11 mouse cellular contexts compared by ENCODE assay signal in the genomic region with DNA sequence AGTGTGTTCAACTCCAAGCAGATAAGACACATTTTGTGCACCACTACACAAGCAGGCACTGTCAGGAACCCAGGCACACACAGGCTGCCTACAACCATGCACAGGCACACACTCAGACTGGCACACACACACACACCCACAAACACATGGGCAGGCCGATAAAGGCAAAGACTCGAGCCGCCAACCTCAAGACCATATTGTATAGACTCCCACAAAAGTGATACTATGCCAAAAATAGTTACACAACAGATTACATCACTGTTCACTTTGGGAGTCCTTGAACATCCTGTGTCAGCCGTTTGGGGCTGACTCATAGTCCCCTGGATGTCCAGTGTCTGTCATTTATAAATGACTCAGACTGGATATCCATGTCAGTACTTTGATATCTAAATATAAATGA.
DNase-seq lines count a peak whose midpoint lies in the region; ATAC-seq and TF ChIP-seq lines count a peak whose summit lies in the region.
"Had no signal": no experiment of that assay in that cellular context is flagged by ENCODE, and none has a peak within 500 bp of the region (broad histone marks: within the 10 kb centered on the region; RNA-seq: fewer than 3 reads in every experiment).

No protein-coding gene starts in this region.

- no peaks in the 10 kb centered on the region for H3K36me3 ChIP-seq in MEL (ENCODE audit: control insufficient read depth in 1 of 2, insufficient read depth in 2 of 2, low read length in 2 of 2)
- H3K36me3 ChIP-seq in heart, embryonic 12.5 days, result no peaks in the 10 kb centered on the region
- H3K36me3 ChIP-seq in hindbrain, embryonic 12.5 days, result no peaks in the 10 kb centered on the region
- H3K36me3 ChIP-seq: liver, embryonic 15.5 days had no signal

- H3K9me3 ChIP-seq in MEL (replicated peaks; ENCODE audit: insufficient read depth, low read length), result no peaks in the 10 kb centered on the region
- H3K9me3 ChIP-seq in heart, embryonic 12.5 days (replicated peaks), result peaks cover 3% of the 10 kb centered on the region; the same call in 1 of the 2 replicates
- H3K9me3 ChIP-seq in hindbrain, embryonic 12.5 days (replicated peaks), result no peaks in the 10 kb centered on the region
- H3K9me3 ChIP-seq: liver, embryonic 15.5 days had no signal

- no peak for TF ChIP-seq RAD21 in MEL (IDR thresholded peaks at IDR 0.05; ENCODE audit: low read depth, low read length)

- no peaks in the 10 kb centered on the region for H3K4me1 ChIP-seq in MEL (ENCODE audit: control insufficient read depth in 1 of 2, insufficient read depth in 2 of 2, low read length in 2 of 2)
- H3K4me1 ChIP-seq in heart, embryonic 12.5 days (replicated peaks), result peaks cover 13% of the 10 kb centered on the region
- H3K4me1 ChIP-seq in hindbrain, embryonic 12.5 days, result no peaks in the 10 kb centered on the region
- H3K4me1 ChIP-seq: liver, embryonic 15.5 days had no signal

- no peak overlapping the region for H3K27ac ChIP-seq in MEL (ENCODE audit: control insufficient read depth, low read depth, low read length)
- 0 out of 2 replicates have a peak overlapping the region, but pooled peaks have one; percentile 28 for H3K27ac ChIP-seq in heart, embryonic 12.5 days (ENCODE audit: poor library complexity, severe bottlenecking)
- no peak overlapping the region for H3K27ac ChIP-seq in hindbrain, embryonic 12.5 days
- H3K27ac ChIP-seq: liver, embryonic 15.5 days had no signal

- TF ChIP-seq POLR2A in MEL (IDR thresholded peaks at IDR 0.05; ENCODE audit: control insufficient read depth in 1 of 2, insufficient read depth in 1 of 2, low read depth in 1 of 2, low read length in 2 of 2, poor library complexity in 1 of 2), result no peak

- no peak overlapping the region for H3K4me2 ChIP-seq in heart, embryonic 12.5 days
- no peak overlapping the region for H3K4me2 ChIP-seq in hindbrain, embryonic 12.5 days (replicated peaks)
- H3K4me2 ChIP-seq: liver, embryonic 15.5 days had no signal

- TF ChIP-seq EP300 in MEL (IDR thresholded peaks at IDR 0.05; ENCODE audit: low read depth in 1 of 2, low read length in 2 of 2), result no peak

- peaks cover 0 to 2% of the 10 kb centered on the region in 2 experiments; a peak in 2 of 4 replicates for H3K27me3 ChIP-seq in MEL (ENCODE audit: control insufficient read depth in 1 of 2, insufficient read depth in 2 of 2, low read length in 2 of 2)
- H3K27me3 ChIP-seq in heart, embryonic 12.5 days (replicated peaks), result no peaks in the 10 kb centered on the region
- H3K27me3 ChIP-seq in hindbrain, embryonic 12.5 days, result no peaks in the 10 kb centered on the region
- H3K27me3 ChIP-seq: liver, embryonic 15.5 days had no signal

- ATAC-seq in heart, embryonic 12.5 days (ENCODE audit: insufficient number of reproducible peaks, low FRiP score), result peak; percentile 57; the same call in 1 of the 2 replicates
- ATAC-seq in hindbrain, embryonic 12.5 days (ENCODE audit: low FRiP score), result no peak
- ATAC-seq in CD4-positive, CD25-positive, alpha-beta regulatory T cell, adult 4 months, result no peak
- ATAC-seq: hindbrain, embryonic 16.5 days had no signal

- TF ChIP-seq CTCF in MEL (IDR thresholded peaks at IDR 0.05 in 2 of 3, conservative IDR thresholded peaks at IDR 0.05 in 1 of 3; ENCODE audit: control insufficient read depth in 1 of 3, insufficient read depth in 1 of 3, low read depth in 2 of 3, low read length in 3 of 3, poor library complexity in 1 of 3, severe bottlenecking in 1 of 3), result no peak

- no peak overlapping the region for H3K9ac ChIP-seq in MEL (ENCODE audit: control insufficient read depth, low read depth, low read length, poor library complexity, severe bottlenecking)
- H3K9ac ChIP-seq in heart, embryonic 12.5 days, result no peak overlapping the region
- no peak overlapping the region for H3K9ac ChIP-seq in hindbrain, embryonic 12.5 days
- H3K9ac ChIP-seq: liver, embryonic 15.5 days had no signal

- H3K79me2 ChIP-seq in MEL (ENCODE audit: control insufficient read depth, insufficient read depth, low read length, poor library complexity), result no peaks in the 10 kb centered on the region

- no peak overlapping the region for H3K4me3 ChIP-seq in MEL (ENCODE audit: control insufficient read depth in 1 of 2, insufficient read depth in 1 of 2, low read depth in 2 of 2, low read length in 2 of 2)
- H3K4me3 ChIP-seq in heart, embryonic 12.5 days, result no peak overlapping the region
- H3K4me3 ChIP-seq in hindbrain, embryonic 12.5 days, result no peak overlapping the region
- H3K4me3 ChIP-seq: erythroblast, embryonic 14.5 days; liver, embryonic 15.5 days had no signal

- peak; percentile 12 for DNase-seq in gastrocnemius, adult 18-20 months (ENCODE audit: low spot score)
- no peak for DNase-seq in gastrocnemius, postnatal 10 days
- DNase-seq in MEL (ENCODE audit: low read depth, low spot score), result peak; percentile 4
- peak; percentile 54 to 58 for DNase-seq in left cerebral cortex, postnatal 36 days (ENCODE audit: low spot score in 2 of 2)
- no peak for DNase-seq in thymus, postnatal 25 days

- WGBS in heart, embryonic 12.5 days, result 22% methylated on average over 4 of the region's 4 CpGs
- 91% methylated on average over 4 of the region's 4 CpGs for WGBS in hindbrain, embryonic 12.5 days

- intact Hi-C loops in left cerebral cortex, postnatal 36 days (cut with DNase I), result no loop called here

TF ChIP-seq in MEL, 35 proteins besides CTCF, POLR2A, EP300 and RAD21:
- no peak for TF ChIP-seq E2F4 (IDR thresholded peaks at IDR 0.05; ENCODE audit: borderline replicate concordance, low read depth, low read length)
- TF ChIP-seq USF2 (IDR thresholded peaks at IDR 0.05; ENCODE audit: borderline replicate concordance in 1 of 2, insufficient read depth in 1 of 2, low read depth in 1 of 2, low read length in 2 of 2), result no peak
- TF ChIP-seq MEF2A (IDR thresholded peaks at IDR 0.05; ENCODE audit: extremely low read depth, insufficient replicate concordance, low read depth, low read length, poor library complexity, severe bottlenecking), result no peak
- no peak for TF ChIP-seq ETS1 (IDR thresholded peaks at IDR 0.05; ENCODE audit: low read depth, low read length)
- no peak for TF ChIP-seq JUND (IDR thresholded peaks at IDR 0.05; ENCODE audit: low read depth, low read length)
- no peak for TF ChIP-seq NRF1 (IDR thresholded peaks at IDR 0.05; ENCODE audit: insufficient read depth, low read depth, low read length, poor library complexity, severe bottlenecking)
- TF ChIP-seq KAT2A (conservative IDR thresholded peaks at IDR 0.05; ENCODE audit: low read depth, low read length), result no peak
- TF ChIP-seq POLR2AphosphoS5 (IDR thresholded peaks at IDR 0.05; ENCODE audit: borderline replicate concordance, low read depth, low read length), result no peak
- no peak for TF ChIP-seq MAFK (IDR thresholded peaks at IDR 0.05; ENCODE audit: borderline replicate concordance, low read depth, low read length)
- TF ChIP-seq RCOR1 (IDR thresholded peaks at IDR 0.05; ENCODE audit: low read depth, low read length), result no peak
- TF ChIP-seq SMC3 (IDR thresholded peaks at IDR 0.05; ENCODE audit: low read depth, low read length), result no peak
- TF ChIP-seq GABPA (IDR thresholded peaks at IDR 0.05; ENCODE audit: low read depth, low read length), result no peak
- TF ChIP-seq ZKSCAN1 (IDR thresholded peaks at IDR 0.05; ENCODE audit: low read depth, low read length), result no peak
- TF ChIP-seq HCFC1 (IDR thresholded peaks at IDR 0.05; ENCODE audit: low read depth, low read length), result no peak
- no peak for TF ChIP-seq MYB (IDR thresholded peaks at IDR 0.05; ENCODE audit: low read depth, low read length)
- no peak for TF ChIP-seq GATA1 (IDR thresholded peaks at IDR 0.05; ENCODE audit: low read depth, low read length)
- no peak for TF ChIP-seq NELFE (IDR thresholded peaks at IDR 0.05; ENCODE audit: low read depth, low read length)
- no peak for TF ChIP-seq SIN3A (IDR thresholded peaks at IDR 0.05; ENCODE audit: low read length)
- no peak for TF ChIP-seq BHLHE40 (IDR thresholded peaks at IDR 0.05; ENCODE audit: borderline replicate concordance, low read depth, low read length)

Comparison
In these comparisons a context has a peak if more than half of its experiments do, and no peak if none do; other contexts are left out.
1. DNase-seq: peak in gastrocnemius, adult 18-20 months (single experiment), MEL (single experiment) and left cerebral cortex, postnatal 36 days (2 of 2); none in gastrocnemius, postnatal 10 days (single experiment) and thymus, postnatal 25 days (single experiment).